Mouse (Mus musculus): Measurements from ENCODE around the gene Plekhm2. TPM values are rescaled to one million over a fixed set of nuclear protein-coding genes. Genes with fewer than 3 reads are reported as not detected.

Plekhm2 gene
- total RNA-seq (2015): 11.1 and 14.9 TPM in 2 replicates
- 10.4 and 11.1 TPM in 2 replicates for total RNA-seq (2017)

- no peak for ATAC-seq (ENCODE audit: poor library complexity, severe bottlenecking)
Measured at GRCm38 (mm10) chr4:141664799-141665198, at the start of gene Plekhm2. Gene Plekhm2 (minus strand): TSS chr4:141664899.

- peak; percentile 61 for ATAC-seq (ENCODE audit: poor library complexity, severe bottlenecking)
Measured at GRCm38 (mm10) chr4:141713598-141714142, 49.0 kb upstream of the Plekhm2 start.

- no peak for ATAC-seq (ENCODE audit: poor library complexity, severe bottlenecking)
Measured at GRCm38 (mm10) chr4:141711250-141711649, 46.6 kb upstream of the Plekhm2 start.

GRCm38 (mm10) chr4:141708971-141709370 is 44.3 kb upstream of the Plekhm2 start:
- no peak for ATAC-seq (ENCODE audit: poor library complexity, severe bottlenecking)

- peak; percentile 80 for ATAC-seq (ENCODE audit: poor library complexity, severe bottlenecking)
Measured at GRCm38 (mm10) chr4:141708005-141708404, 43.3 kb upstream of the Plekhm2 start.

- no peak for ATAC-seq (ENCODE audit: poor library complexity, severe bottlenecking)
Measured at GRCm38 (mm10) chr4:141705331-141705730, 40.6 kb upstream of the Plekhm2 start.

GRCm38 (mm10) chr4:141704625-141705024 is 39.9 kb upstream of the Plekhm2 start:
- no peak for ATAC-seq (ENCODE audit: poor library complexity, severe bottlenecking)

- ATAC-seq (ENCODE audit: poor library complexity, severe bottlenecking): no peak
Measured at GRCm38 (mm10) chr4:141694719-141695118, 30.0 kb upstream of the Plekhm2 start.

- no peak for ATAC-seq (ENCODE audit: poor library complexity, severe bottlenecking)
Measured at GRCm38 (mm10) chr4:141688505-141688904, 23.8 kb upstream of the Plekhm2 start.

- no peak for ATAC-seq (ENCODE audit: poor library complexity, severe bottlenecking)
Measured at GRCm38 (mm10) chr4:141686525-141686924, 21.8 kb upstream of the Plekhm2 start.

GRCm38 (mm10) chr4:141686093-141686492 is 21.4 kb upstream of the Plekhm2 start:
- no peak for ATAC-seq (ENCODE audit: poor library complexity, severe bottlenecking)

- no peak for ATAC-seq (ENCODE audit: poor library complexity, severe bottlenecking)
Measured at GRCm38 (mm10) chr4:141685499-141685898, 20.8 kb upstream of the Plekhm2 start, which contains the start of gene Rsc1a1. Gene Rsc1a1 (minus strand): TSS chr4:141685599.

GRCm38 (mm10) chr4:141682706-141683230 is 18.1 kb upstream of the Plekhm2 start:
- no peak for ATAC-seq (ENCODE audit: poor library complexity, severe bottlenecking)

GRCm38 (mm10) chr4:141681767-141682166 is 17.1 kb upstream of the Plekhm2 start:
- no peak for ATAC-seq (ENCODE audit: poor library complexity, severe bottlenecking)

GRCm38 (mm10) chr4:141680892-141681291 is 16.2 kb upstream of the Plekhm2 start:
- no peak for ATAC-seq (ENCODE audit: poor library complexity, severe bottlenecking)

GRCm38 (mm10) chr4:141679016-141679415 is 14.3 kb upstream of the Plekhm2 start:
- ATAC-seq (ENCODE audit: poor library complexity, severe bottlenecking): no peak

- ATAC-seq (ENCODE audit: poor library complexity, severe bottlenecking): no peak
Measured at GRCm38 (mm10) chr4:141676462-141676979, 11.8 kb upstream of the Plekhm2 start.

- no peak for ATAC-seq (ENCODE audit: poor library complexity, severe bottlenecking)
Measured at GRCm38 (mm10) chr4:141672325-141672724, 7.6 kb upstream of the Plekhm2 start.

- ATAC-seq (ENCODE audit: poor library complexity, severe bottlenecking): no peak
Measured at GRCm38 (mm10) chr4:141671389-141671788, 6.7 kb upstream of the Plekhm2 start.

- ATAC-seq (ENCODE audit: poor library complexity, severe bottlenecking): peak; percentile 93
Measured at GRCm38 (mm10) chr4:141669898-141670712, 5.4 kb upstream of the Plekhm2 start.

- ATAC-seq (ENCODE audit: poor library complexity, severe bottlenecking): peak; percentile 95
Measured at GRCm38 (mm10) chr4:141664011-141664745, 521 bp downstream of the Plekhm2 start.

Measured in megakaryocyte, adult 5-6 weeks (primary cell).